Mouse (Mus musculus) right cerebral cortex, postnatal 10 days (tissue): ENCODE data around the gene Adam6b.
"Not testable (repeated sequence)": the region's sequence is repeated elsewhere in the genome, so short reads cannot be mapped to it uniquely, and the experiment has no call there.

Experiments
- DNase-seq, 2 experiments: peaks; one replicate each; pipeline ENCODE4 v3.0.0; 2021; ENCODE audit warnings: low spot score in 2 of 2

The Adam6b gene

GRCm38 (mm10) chr12:113489211-113489610 lies at the start of gene Adam6b:
Adam6b (plus strand) TSS chr12:113489511.
- not testable (repeated sequence) for DNase-seq

DNA sequence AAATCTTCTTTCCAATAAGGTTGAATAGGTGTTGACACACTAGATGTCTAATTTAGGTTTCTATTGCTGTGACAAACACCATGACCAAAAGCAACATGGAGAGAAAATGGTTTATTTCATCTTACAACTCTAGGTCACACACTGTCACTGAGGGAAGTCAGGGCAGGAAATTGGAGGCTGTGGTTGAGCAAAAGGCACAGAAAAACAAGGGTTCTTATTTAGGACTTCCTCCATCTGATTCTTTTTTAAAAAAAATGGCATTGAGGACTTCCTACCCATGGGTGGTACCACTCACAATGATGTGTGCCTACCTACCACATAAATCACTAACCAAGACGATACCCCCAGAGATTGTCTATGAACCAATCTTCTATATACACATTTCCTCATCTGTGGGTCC lies 43.2 kb upstream of the Adam6b start:
- no peak for DNase-seq

GRCm38 (mm10) chr12:113476164-113476563 lies 13.1 kb upstream of the Adam6b start:
- no peak for DNase-seq

DNA sequence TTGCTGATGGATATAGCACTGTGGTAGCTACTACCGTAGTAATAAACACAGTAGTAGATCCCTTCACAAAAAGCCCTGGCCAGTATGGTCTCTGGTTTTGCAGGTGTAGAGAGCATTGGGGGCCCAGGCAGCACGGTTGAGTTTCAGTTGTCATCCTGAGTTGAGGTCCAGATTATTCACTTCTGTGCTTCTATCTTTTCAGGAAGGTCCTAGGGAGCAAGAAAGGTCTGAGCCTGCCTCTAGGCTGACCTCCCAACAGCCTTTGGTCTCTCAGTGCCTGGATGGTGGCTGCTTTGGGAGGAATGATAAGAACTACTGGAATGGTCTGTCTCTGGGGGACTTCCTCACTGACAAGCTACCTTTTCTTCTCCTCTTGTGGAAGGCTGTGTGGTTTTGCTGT lies 7.2 kb upstream of the Adam6b start:
- DNase-seq, result no peak

GRCm38 (mm10) chr12:113482661-113483389 lies 6.5 kb upstream of the Adam6b start:
- DNase-seq, result no peak

- no peak for DNase-seq
Measured at GRCm38 (mm10) chr12:113483492-113484162, 5.7 kb upstream of the Adam6b start.

DNA sequence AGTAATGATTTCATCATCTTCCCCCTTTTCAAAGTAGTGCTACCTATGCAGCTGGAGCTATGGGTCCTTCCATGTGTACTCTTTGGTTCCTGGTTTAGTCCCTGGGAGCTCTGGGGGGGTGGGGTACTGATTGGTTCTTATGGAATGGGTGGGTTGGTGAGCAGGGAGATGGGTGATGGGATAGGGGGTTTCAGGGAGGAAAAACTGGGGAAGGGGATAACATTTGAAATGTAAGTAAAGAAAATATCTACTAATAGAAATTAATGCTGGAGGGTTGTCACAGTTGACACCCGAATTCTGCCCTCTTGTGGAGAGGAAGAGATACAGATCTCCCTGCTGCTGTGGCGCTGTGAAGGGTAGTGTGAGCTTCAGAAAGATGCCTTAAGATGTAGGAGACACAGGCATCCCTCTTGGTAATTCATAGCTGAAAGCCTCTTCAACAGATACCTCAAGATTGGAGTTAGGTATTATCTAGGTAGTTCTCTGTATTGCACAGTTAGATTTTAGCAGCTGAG lies 4.3 kb upstream of the Adam6b start:
- DNase-seq, result no peak

- DNase-seq, result peak; percentile 22 to 51
Measured at GRCm38 (mm10) chr12:113487693-113488092, 1.6 kb upstream of the Adam6b start.

- no peak for DNase-seq
Measured at GRCm38 (mm10) chr12:113525901-113526300, 36.6 kb downstream of the Adam6b start.
